Mouse (Mus musculus) liver, embryonic 14.5 days (tissue): ENCODE measurements around the gene Rbbp4.

ENCODE experiments used
- CTCF ChIP-seq: IDR thresholded peaks from 2 replicates; pipeline ENCODE4 v1.5.1; 2016; ENCODE audit warnings: antibody characterized with exemption, low read depth, control low read depth
- EP300 ChIP-seq: IDR thresholded peaks from 2 replicates; pipeline ENCODE4 v1.6.1; 2016; ENCODE audit warnings: antibody characterized with exemption, low read depth

- TF ChIP-seq EP300 (no peak), CTCF (no peak)
These were observed 49.3 kb upstream of the Rbbp4 start for GRCm38 (mm10) chr4:129384440-129384839.
